Mouse (Mus musculus): Measurements from ENCODE around the gene Lrrc55.

DNA sequence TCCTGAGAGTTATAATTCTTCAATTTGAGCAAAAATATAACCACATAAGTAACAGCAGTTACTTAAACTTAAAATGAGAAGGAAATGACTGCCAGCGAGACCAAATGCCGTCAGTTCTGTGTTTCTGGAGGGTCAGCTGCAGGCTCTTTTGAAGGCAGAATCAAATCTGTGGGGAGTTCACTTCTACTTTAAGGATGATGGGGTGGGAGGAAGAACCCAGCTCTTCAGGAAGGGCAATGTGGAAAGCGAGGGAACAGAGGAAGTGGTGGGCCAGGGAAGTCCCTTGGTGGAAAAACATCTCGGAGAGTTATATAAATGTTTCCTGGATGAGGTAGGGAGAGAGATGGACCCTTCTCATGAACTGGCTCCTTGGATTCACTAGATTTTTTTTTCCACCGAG lies 40.9 kb downstream of the Lrrc55 start:
- TF ChIP-seq CTCF (IDR thresholded peaks at IDR 0.05; ENCODE audit: low read depth, low read length) (no peak), EP300 (IDR thresholded peaks at IDR 0.05; ENCODE audit: insufficient read depth, low read depth, low read length) (no peak), POLR2A (IDR thresholded peaks at IDR 0.05; ENCODE audit: insufficient read depth, low read length) (no peak)

Data from ES-Bruce4 (cell line).